Mouse (Mus musculus): ENCODE measurements around the gene Tspan17.

DNA sequence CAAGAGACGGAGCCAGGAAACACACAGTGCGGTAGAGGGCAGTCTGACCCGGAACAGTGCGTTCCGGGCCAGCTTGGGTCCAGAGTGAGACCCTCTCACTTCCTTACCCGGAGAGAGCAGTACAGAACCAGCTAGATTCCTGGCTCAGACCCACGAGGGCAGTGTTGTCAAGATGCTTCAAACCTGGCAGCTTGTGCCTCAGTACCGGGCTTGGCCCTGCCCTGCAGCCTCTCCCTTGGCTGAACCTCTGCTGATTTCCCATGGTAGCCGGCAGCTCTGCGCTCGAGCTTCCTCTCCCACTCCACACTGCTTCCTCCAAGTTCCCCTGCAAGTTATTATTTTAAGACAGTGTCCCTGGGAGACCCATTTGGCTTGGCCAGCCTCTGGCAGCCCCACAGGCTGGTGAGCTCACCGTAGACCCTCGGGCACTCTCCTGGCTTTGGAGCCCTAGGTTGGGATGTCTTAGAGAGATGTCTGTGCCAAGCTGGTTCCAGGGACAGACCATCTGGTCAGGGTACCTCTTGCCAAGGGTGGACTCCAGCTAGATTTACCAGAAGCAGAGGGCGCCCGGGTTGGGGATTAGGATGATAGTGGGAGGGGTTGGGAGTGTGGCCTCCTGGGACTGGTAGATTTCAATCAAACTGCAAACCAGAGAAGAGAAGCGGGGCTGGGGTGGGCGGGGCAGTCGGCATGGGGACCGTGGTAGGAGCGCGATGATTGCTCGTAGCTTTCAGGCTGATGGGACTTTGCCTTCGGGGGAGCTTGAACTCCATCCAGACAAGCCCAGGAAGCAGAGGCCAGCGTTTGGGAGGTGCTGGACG lies 35.1 kb downstream of the Tspan17 start:
- TF ChIP-seq CTCF (IDR thresholded peaks at IDR 0.05; ENCODE audit: insufficient read depth, low read depth, low read length) (no peak), POLR2A (IDR thresholded peaks at IDR 0.05; ENCODE audit: insufficient read depth, low read depth, low read length) (no peak)
